ENCODE assay signal across 7 mouse cellular contexts in the genomic region with DNA sequence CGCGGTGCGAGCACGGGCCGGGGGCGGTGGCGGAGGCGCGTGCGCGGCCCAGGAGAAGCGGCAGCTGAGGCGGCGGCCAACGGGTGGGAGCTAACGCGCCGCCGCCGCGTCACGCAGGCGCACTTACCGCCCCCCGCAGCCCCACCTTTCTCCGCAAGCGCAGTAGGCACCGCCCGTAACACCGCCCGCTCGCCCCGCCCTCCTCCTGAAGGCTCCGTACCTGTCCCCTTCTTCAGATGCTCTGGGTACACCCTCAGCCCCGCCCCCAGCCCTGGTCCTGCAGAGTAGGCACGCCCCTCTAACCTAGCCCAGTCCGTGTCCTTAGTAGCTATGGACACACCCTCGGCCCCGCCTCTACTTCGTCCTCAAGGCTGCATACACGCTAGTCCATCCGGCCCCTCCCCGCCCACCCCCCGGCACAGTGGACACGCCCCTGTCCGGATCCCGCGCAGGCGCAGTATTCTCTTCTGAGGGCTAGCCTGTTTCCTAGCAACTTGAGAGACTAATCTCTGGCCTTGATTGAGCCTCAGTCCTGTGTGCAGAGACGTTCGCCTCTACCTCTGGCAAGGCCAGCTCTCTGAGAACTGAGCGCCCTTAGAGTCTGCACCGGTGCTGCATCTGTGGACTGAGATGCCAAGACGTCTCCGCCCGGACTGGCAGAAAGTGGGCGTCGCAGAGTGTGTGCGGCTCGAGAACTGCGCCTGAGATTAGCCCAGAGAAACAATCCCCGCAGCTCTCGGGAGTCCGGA. TPM values are rescaled to one million over a fixed set of nuclear protein-coding genes. Genes with fewer than 3 reads are reported as not detected.
DNase-seq lines count a peak whose midpoint lies in the region; ATAC-seq lines count a peak whose summit lies in the region.

Camsap1 (minus strand) TSS at position 124 of the 749 bp plus-strand sequence.

- peaks cover 29% of the 10 kb centered on the region for H3K4me1 ChIP-seq in embryonic facial prominence, embryonic 12.5 days
- peaks cover 12% of the 10 kb centered on the region for H3K4me1 ChIP-seq in limb, embryonic 11.5 days (ENCODE audit: control insufficient read depth, insufficient read depth, low read length)
- H3K4me1 ChIP-seq in midbrain, embryonic 14.5 days (ENCODE audit: control insufficient read depth, insufficient read depth, low read length): peaks cover 38% of the 10 kb centered on the region

- H3K36me3 ChIP-seq in embryonic facial prominence, embryonic 12.5 days: 0 out of 2 replicates have a peak, but pooled peaks cover 7% of the 10 kb centered on the region
- no peaks in the 10 kb centered on the region for H3K36me3 ChIP-seq in limb, embryonic 11.5 days (ENCODE audit: control insufficient read depth, insufficient read depth, low read length)
- 0 out of 2 replicates have a peak, but pooled peaks cover 5% of the 10 kb centered on the region for H3K36me3 ChIP-seq in midbrain, embryonic 14.5 days (ENCODE audit: control insufficient read depth, insufficient read depth, low read length)

- no peaks in the 10 kb centered on the region for H3K9me3 ChIP-seq in embryonic facial prominence, embryonic 12.5 days
- no peaks in the 10 kb centered on the region for H3K9me3 ChIP-seq in limb, embryonic 11.5 days (ENCODE audit: control insufficient read depth, low read length)
- no peaks in the 10 kb centered on the region for H3K9me3 ChIP-seq in midbrain, embryonic 14.5 days (ENCODE audit: control insufficient read depth, low read length)

- peak within 1 kb of the TSS; percentile 89 for H3K4me2 ChIP-seq in embryonic facial prominence, embryonic 12.5 days (replicated peaks)
- H3K4me2 ChIP-seq in limb, embryonic 11.5 days (ENCODE audit: low read depth, severe bottlenecking): peak within 1 kb of the TSS; percentile 83
- H3K4me2 ChIP-seq in midbrain, embryonic 14.5 days (ENCODE audit: low read length): peak within 1 kb of the TSS; percentile 70

- DNase-seq in adrenal gland, postnatal 25 days: peak; percentile 100
- peak; percentile 100 for DNase-seq in heart, adult 11 months
- peak; percentile 100 for DNase-seq in kidney, adult 18-20 months
- peak; percentile 100 for DNase-seq in limb, embryonic 11.5 days (ENCODE audit: low spot score)
- peak; percentile 99 for DNase-seq in midbrain, embryonic 14.5 days
- DNase-seq in spleen, adult 18-20 months: peak; percentile 100

- ATAC-seq in embryonic facial prominence, embryonic 12.5 days (ENCODE audit: insufficient number of reproducible peaks, insufficient read depth, low FRiP score, low TSS enrichment): peak; percentile 100
- peak; percentile 100 for ATAC-seq in limb, embryonic 11.5 days (ENCODE audit: insufficient number of reproducible peaks, low FRiP score, low TSS enrichment, low read depth)
- peak; percentile 99 for ATAC-seq in midbrain, embryonic 14.5 days (ENCODE audit: low FRiP score, low TSS enrichment)

- peak within 1 kb of the TSS; percentile 90 for H3K4me3 ChIP-seq in embryonic facial prominence, embryonic 12.5 days
- peak within 1 kb of the TSS; percentile 86 for H3K4me3 ChIP-seq in limb, embryonic 11.5 days (ENCODE audit: low read depth, low read length)
- peak within 1 kb of the TSS; percentile 90 for H3K4me3 ChIP-seq in midbrain, embryonic 14.5 days (replicated peaks; ENCODE audit: low read depth, low read length)

- WGBS in embryonic facial prominence, embryonic 12.5 days: under 1% methylated on average over 49 of the region's 64 CpGs
- WGBS in limb, embryonic 11.5 days: 0% methylated on average over 41 of the region's 64 CpGs
- under 1% methylated on average over 62 of the region's 64 CpGs for WGBS in midbrain, embryonic 14.5 days

- no peaks in the 10 kb centered on the region for H3K27me3 ChIP-seq in embryonic facial prominence, embryonic 12.5 days
- no peaks in the 10 kb centered on the region for H3K27me3 ChIP-seq in limb, embryonic 11.5 days (ENCODE audit: control insufficient read depth, insufficient read depth, low read length)
- H3K27me3 ChIP-seq in midbrain, embryonic 14.5 days (ENCODE audit: control insufficient read depth, insufficient read depth, low read length): no peaks in the 10 kb centered on the region

- peak within 1 kb of the TSS; percentile 93 for H3K27ac ChIP-seq in embryonic facial prominence, embryonic 12.5 days
- H3K27ac ChIP-seq in limb, embryonic 11.5 days (replicated peaks; ENCODE audit: low read depth, low read length): peak within 1 kb of the TSS; percentile 78
- peak within 1 kb of the TSS; percentile 96 for H3K27ac ChIP-seq in midbrain, embryonic 14.5 days (replicated peaks; ENCODE audit: low read depth, low read length)

- peak within 1 kb of the TSS; percentile 97 for H3K9ac ChIP-seq in embryonic facial prominence, embryonic 12.5 days
- H3K9ac ChIP-seq in limb, embryonic 11.5 days (ENCODE audit: low read length): peak within 1 kb of the TSS; percentile 97
- peak within 1 kb of the TSS; percentile 97 for H3K9ac ChIP-seq in midbrain, embryonic 14.5 days (replicated peaks; ENCODE audit: low read length)

RNA-seq across cellular contexts. Expression of gene Camsap1, which starts in this region (rescaled TPM):
- total RNA-seq in adrenal gland, postnatal 25 days (2021): 30.2 and 37.1 TPM in 2 replicates
- 38.0 and 40.0 TPM in 2 replicates for polyA plus RNA-seq in embryonic facial prominence, embryonic 12.5 days (2016; fragmentation: Nextera tagmentation; extraction: Ambion mirVana)
- polyA plus RNA-seq in limb, embryonic 11.5 days (2014; fragmentation: Nextera tagmentation; extraction: Ambion mirVana): 29.5 and 36.8 TPM in 2 replicates
- polyA plus RNA-seq in midbrain, embryonic 14.5 days (2014; fragmentation: Nextera tagmentation; extraction: Ambion mirVana): 82.1 and 95.9 TPM in 2 replicates

Comparison
In these comparisons a context has a peak if more than half of its experiments do, and no peak if none do; other contexts are left out.
1. Peak in every context shown above with its lines: DNase-seq, ATAC-seq, H3K4me3 ChIP-seq and H3K27ac ChIP-seq.